Mouse (Mus musculus): ENCODE measurements at regions not wholly inside any gene's neighbourhood (a gene's known extent, or its start where the extent isn't known, plus 50 kb on each side); places are given as distances from the start of the nearest gene placed in this dataset.

DNA sequence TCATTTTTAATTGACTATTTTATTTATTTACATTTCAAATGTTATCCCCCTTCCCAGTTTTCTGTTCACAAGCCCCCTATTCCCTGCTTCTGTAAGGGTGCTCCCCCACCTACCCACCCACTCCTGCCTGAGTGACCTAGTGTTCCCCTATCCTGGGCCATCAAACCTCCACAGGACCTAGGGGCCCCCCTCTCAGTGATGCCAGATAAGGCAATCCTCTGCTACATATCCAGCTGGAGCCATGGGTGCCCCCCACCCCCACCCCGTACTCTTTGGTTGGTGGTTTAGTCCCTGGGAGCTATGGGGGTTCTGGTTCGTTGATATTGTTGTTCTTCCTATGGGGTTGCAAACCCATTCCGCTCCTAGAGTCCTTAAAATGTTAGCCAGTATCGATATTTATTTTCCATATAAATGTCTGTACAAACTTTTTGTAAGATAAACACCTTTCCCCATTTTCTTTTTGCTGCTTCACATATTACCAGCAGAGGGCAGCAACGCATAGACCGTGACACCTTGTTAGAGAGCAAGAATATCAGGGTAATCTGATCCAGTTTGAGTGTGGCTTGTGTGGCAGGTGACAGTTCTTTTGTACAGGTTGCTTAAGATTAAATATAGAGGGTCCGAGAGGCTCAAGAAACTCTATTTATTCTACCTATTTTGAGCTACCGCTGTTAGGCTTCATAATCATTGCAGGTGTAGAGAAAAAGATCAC lies 177.2 kb upstream of the Scn7a start:
- DNase-seq, result peak; percentile 65 to 76

- peak; percentile 43 to 63 for DNase-seq
These were observed 156.5 kb upstream of the Scn7a start for GRCm38 (mm10) chr2:66941188-66941587.

DNA sequence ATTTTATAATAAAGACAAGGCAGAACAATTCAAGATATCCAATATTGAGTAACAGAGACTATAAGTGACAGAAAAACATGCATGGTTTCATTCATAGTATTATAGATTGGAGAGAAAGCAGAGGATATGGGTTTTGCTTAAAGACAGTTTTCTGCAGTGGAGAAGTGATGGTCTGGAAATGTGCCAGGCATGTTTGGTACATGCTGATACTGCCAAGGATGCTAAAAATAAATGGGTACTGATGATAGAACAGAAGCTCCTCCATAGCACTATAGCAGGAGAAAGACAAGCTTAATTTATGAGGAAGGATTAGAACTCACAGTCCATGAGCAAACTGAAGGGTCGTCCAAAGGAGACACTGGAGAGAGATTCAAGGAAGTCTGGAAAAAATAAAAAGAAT lies 113.3 kb upstream of the Scn7a start:
- DNase-seq, result peak; percentile 28 to 42

DNA sequence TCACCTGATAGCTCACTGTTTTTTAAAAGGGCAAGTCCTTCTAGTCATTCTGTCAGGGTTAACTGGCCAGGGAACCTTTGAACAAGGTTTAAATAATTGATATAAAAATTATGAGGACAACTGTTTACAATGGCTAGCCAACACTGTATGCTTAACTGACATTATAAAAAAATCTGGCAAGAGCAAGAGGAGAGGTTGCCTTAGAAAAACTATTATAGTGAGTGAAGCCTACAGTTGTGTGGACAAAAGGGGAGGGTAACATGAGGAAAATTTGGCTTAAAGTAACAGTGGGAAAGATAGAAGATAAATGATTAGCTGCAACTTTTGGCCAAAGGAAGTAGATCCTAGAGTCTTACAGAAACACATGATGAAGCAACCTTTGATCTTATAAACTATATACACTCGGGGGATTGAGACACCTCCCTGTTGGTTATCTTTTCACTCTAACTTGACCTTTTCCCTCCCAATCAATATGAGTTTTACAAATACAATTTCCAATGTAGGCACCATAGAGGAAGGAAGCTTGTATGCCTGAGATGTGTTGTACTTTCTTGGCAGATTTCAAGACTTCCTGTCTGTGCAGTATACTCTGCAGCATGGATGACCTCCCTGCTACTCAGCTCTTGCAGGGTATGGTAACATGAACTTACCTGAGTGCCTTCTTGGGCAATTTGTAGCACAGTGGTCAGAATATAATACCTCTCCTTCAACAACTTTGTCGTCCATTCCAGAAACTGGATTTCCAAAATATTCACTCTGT lies 82.9 kb upstream of the Scn7a start:
- no peak for DNase-seq

Data from cerebellum, postnatal 10 days (tissue).